Mouse (Mus musculus) brain, embryonic 14.5 days (tissue): ENCODE measurements around the gene D6Ertd527e.

Experiments
- CTCF ChIP-seq: fragments of 200-500 bp; IDR thresholded peaks from 2 replicates; pipeline ENCODE4 v1.5.1; 2012; ENCODE audit warnings: inconsistent platforms, mild to moderate bottlenecking, moderate library complexity, borderline replicate concordance; ENCODE audit not compliant: insufficient read depth, insufficient read length; ENCODE audit errors: extremely low read depth
- POLR2A ChIP-seq: fragments of 200-500 bp; IDR thresholded peaks from 2 replicates; pipeline ENCODE4 v1.6.1; 2012; ENCODE audit warnings: mild to moderate bottlenecking, inconsistent platforms, borderline replicate concordance; ENCODE audit not compliant: poor library complexity, insufficient read depth, insufficient read length, severe bottlenecking; ENCODE audit errors: extremely low read depth

DNA sequence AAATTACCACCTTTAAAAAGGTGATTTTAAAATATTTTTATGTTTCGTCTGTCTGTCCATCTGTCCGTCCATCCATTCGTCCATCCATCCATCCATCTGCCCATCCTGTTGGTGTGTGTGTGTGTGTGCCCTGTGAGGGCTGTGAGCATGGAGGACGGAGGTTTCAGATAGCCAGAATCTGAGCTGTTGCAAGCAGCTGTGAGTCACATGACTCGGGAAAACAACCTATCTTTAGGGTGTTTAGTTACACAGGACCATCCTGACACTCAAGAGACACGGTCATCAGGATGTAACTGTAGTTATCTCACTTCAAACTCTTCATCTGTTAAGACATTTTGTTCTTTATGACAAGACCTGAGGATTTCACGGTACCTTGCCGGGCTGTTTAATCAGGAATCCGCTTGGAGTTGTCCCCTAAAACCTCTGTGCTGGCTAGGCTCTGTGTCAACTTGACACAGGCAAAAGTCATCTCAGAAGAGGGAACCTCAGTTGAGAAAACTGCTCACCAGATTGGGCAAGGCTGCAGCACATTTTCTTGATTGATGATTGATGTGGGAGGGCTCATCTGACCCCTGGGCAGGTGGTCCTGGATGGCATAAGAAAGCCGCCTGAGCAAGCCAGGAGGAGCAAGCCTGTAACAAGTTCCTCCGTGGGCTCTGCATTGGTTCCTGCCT is at the start of gene D6Ertd527e:
- TF ChIP-seq CTCF (no peak), POLR2A (no peak)
